Mouse (Mus musculus): ENCODE data around the gene Ccl2. TPM values are rescaled to one million over a fixed set of nuclear protein-coding genes. Genes with fewer than 3 reads are reported as not detected.

The Ccl2 gene
- 1.4 and 1.9 TPM in 2 replicates for total RNA-seq (2021)
- long read RNA-seq, experiment 1, partial matches to known transcripts, result 0 of 2 reads
- long read RNA-seq, experiment 1, other reads (novel, unspliced or antisense), result 0 of 2 reads
- long read RNA-seq, experiment 2, partial matches to known transcripts, result 0 of 2 reads
- long read RNA-seq, experiment 2, other reads (novel, unspliced or antisense), result 0 of 2 reads

DNA sequence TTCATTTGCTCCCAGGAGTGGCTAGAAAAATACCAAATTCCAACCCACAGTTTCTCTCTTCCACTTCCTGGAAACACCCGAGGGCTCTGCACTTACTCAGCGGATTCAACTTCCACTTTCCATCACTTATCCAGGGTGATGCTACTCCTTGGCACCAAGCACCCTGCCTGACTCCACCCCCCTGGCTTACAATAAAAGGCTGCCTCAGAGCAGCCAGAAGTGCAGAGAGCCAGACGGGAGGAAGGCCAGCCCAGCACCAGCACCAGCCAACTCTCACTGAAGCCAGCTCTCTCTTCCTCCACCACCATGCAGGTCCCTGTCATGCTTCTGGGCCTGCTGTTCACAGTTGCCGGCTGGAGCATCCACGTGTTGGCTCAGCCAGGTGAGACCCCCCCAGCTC lies at the start of gene Ccl2:
Gene Ccl2, plus strand, starts transcription at position 216 of the 400 bp plus-strand sequence.
- DNase-seq, result peak; percentile 81

DNA sequence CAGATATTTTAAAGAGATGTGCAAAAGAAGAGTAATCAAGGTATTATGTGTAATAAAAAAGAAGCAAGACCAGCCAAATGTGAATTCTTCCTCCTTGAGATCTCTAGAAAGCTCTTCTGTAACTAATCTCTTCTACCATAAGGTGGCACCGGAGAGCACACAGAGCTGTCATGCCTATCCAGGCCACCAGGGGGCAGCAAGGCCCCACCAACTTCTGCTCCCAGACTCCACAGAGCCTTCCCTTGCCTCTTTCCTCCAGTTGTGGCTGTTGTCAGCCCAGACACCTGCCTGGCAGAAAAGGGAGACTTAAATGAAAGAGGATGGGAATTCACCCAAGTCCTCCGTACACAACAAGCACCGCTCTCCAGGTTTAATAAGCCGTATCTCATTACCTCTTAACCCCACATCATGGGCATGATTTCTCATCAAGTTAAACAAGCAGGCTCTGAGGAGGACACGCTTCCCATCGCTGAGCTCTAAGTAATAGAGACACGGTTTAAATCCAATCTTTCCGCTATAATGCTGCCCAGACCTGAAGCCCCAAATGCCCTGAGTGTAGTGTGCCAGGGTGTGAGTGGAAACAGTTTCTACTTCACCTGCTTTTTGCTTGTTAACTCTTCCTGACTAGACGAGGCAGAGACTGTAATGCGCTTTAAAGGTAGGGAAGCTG lies 39.1 kb upstream of the Ccl2 start:
- peak; percentile 85 for DNase-seq

- DNase-seq, result no peak
These were observed 38.3 kb upstream of the Ccl2 start for GRCm38 (mm10) chr11:81997085-81997484.

GRCm38 (mm10) chr11:81998646-81999045 lies 36.7 kb upstream of the Ccl2 start:
- DNase-seq, result no peak

- DNase-seq, result no peak
These were observed 35.9 kb upstream of the Ccl2 start for GRCm38 (mm10) chr11:81999469-81999868.

DNA sequence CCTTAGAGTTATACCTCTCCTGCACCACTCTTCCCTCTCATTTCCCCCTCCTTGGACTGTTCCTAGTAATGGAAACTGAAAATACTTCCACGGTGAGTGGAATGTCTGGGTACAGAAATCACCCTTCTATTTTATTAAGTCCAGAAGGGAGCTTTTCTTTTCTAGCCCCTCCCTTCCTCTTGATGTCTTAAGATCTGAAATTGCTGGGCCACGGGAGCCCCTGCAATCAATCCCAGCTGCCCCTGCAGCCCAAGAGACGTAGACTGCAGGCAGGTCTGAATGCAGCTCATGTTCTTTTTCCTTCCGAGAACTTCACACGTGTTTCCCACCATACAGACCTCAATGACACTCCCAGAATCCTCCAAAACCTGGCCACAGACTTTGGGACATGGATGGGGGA lies 34.8 kb upstream of the Ccl2 start:
- DNase-seq, result no peak

GRCm38 (mm10) chr11:82004810-82005209 lies 30.6 kb upstream of the Ccl2 start:
- DNase-seq, result no peak

DNA sequence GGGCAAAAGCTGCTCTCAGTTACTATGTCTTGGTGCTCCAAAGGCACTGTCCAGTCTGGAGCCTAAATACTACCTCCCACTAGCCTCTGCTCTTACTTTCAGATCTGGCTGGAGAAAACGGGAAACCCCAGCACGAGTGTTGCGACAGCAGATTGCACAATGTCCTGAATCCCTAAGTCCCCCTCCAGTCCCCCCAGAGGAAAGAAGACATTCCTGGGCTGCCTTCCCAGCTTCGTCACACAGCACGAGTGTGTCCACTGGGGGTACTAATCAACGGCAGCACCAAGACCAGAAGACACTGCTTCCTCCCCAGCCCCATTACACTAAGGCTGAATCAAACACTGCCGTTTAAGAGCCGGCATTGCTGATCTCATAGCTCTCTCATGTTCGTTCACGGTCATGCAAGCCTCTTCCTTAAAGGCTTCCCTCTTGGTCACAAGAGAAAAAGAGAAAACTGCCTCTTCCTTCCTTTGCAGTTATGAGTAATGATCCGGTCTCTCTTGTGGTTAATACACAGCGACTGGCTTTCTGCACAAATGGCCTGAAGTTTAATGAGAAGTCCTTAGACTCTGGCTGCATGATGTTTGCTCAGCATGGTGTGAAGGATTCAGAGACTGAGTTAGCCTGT lies 28.5 kb upstream of the Ccl2 start:
- peak; percentile 73 for DNase-seq

DNA sequence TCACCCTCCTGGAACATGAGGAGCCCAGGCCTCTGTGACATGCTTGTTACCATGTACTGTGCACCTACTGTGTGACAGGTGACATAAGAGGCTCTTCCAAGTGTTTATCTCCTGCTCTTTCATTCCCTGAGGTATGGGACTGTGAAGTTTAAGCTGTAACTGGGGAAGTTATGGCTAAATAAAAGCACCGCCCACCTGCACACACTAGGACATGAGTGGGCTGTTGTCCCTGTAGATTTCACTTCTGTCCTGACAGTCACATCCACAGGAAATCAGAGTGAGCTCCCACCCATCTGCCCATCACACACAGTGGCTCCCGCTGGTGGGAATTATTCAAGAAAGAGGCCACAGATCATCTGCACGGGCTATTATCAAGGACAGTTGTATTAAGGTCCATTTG lies 25.3 kb upstream of the Ccl2 start:
- no peak for DNase-seq

DNA sequence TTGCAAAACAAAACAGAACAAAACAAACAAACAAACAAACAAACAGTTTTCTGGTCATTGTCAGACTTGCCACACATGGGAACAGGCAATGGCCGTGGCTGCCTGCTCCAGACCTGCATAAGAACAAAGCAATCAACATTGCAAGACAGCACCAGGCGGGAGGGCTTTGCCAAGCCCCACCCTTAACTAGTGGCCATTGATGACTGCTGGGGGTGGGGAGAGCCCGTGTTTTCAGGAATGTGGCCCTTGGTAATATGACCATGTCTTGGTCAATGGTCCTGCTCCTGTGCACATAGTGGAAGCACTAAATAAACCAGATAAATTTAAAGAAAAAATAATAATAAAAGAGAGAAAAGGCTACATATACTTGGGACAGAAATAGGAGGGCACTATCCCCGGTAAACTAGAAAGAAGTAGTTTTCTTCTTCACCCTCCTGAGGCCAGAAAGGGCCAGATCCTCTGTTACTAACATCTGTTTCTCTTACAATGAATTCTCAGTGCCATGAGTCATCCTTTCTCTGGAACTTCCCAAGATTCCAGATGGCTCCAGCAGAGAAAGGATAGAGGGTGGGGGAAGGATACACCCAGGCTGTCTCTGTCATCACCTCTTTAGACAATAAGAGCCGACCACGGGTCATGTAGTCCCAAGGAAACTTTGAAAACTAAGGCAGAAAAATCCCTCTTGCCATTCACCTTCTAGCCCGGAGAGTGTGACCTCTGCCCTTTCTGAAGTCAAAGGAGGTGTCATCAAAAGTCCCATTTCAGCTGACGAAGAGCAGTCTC lies 23.8 kb upstream of the Ccl2 start:
- no peak for DNase-seq

GRCm38 (mm10) chr11:82013756-82014155 lies 21.6 kb upstream of the Ccl2 start:
- DNase-seq, result no peak

DNA sequence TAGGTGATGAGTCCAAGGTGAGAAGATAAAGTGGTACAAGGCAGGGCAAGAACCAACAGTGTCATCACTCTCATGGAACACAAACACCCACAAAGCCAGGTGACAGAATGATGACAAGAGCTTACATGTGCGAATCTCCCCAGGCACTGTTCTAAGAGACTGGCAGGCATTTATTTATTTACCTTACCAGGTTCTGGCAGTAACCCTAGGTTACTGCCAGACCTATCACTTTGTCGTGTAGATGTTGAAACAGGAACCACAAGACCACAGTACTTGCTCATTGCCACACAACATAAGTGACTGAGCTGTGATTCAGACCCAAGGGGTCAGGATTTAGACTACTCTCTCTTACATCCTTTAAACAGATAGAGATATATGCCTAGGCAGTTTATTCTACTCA lies 20.3 kb upstream of the Ccl2 start:
- no peak for DNase-seq

- DNase-seq, result no peak
These were observed 19.1 kb upstream of the Ccl2 start for GRCm38 (mm10) chr11:82016181-82016780.

DNA sequence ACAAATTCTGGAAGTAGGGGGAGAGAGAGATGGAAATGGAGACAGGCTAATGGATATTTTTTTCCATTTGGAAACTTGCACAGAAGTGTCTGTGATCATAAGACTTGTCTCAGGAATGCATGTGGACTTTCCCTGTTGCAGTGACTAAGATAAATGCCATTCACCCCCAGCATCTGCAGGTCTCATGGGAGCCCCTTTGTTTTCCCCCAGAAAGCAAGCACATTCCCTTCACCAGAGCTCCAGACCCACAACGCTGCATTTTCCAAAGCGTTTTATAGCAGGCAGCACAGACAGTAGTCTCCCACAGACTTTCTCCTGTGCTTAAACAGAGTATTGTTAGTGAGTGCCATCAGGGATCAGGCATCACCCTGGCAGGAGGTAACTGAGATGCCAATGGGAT lies 16.0 kb upstream of the Ccl2 start:
- DNase-seq, result no peak

GRCm38 (mm10) chr11:82019793-82020192 lies 15.6 kb upstream of the Ccl2 start:
- no peak for DNase-seq

- no peak for DNase-seq
These were observed 14.0 kb upstream of the Ccl2 start for GRCm38 (mm10) chr11:82021406-82021805.

DNA sequence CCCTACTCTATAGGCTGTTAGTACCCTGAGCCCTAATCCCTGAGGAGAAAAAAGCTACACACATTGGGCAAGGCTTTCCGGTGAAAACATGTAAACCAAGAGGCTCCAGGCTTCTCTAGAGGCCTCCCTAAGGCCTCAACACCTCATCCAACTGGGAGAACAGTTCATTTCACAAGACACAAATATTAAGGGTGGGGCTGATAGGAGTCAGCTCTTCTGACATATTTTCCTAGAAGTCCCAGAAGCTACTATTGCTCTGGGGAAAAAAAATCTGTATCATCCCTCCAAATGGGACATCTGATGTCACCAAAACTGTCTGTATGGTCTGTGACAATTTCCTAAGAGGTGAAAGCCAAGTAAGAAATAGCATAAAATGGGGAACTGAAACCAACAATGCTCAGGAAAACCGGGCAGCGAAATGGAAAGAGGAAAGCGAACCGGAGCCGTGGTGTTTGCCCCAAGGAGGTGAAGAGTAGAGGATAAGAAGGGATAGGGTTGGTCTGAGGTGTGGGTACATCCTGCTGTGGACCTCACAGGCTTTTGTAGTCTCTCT lies 12.8 kb upstream of the Ccl2 start:
- DNase-seq, result no peak

DNA sequence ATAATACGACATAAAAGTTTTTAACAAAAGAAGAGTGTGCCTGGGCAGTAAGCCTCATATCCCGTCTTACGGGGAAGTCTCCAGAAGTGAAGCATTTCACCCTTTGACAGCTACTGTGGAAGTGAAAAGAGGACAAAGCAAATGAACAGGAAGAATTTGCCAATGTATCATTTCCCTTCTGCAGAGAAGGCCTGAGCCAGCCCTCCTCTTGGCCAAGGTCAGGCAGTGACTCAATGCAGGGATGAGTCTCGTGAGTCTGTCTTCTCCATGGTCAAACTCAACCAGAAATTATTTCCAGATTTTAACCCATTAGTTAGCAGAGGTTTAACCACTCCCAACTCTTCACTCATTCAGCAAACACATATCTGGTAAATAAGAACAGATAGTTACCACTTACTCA lies 11.6 kb upstream of the Ccl2 start:
- peak; percentile 73 for DNase-seq

DNA sequence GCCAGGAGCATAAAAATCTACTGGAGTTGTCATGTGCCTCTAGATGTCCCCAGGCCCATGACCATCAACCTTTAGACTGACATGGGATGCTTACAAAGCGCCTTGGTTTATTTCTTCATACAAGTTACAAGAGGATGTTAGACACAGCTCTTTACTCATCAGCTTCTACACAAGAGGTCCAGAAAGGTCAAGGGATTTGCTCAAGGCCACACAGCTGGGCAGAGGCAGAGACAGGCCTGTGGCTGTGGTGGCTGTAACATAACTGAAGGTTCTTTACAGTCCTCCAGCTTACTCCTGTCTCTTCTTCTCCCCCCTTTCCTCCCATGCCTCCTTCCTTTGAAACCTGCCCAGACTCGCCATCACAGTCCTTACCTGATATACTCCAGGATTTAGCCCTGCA lies 5.2 kb upstream of the Ccl2 start:
- peak; percentile 49 for DNase-seq

GRCm38 (mm10) chr11:82032136-82032535 lies 3.2 kb upstream of the Ccl2 start:
- DNase-seq, result no peak

DNA sequence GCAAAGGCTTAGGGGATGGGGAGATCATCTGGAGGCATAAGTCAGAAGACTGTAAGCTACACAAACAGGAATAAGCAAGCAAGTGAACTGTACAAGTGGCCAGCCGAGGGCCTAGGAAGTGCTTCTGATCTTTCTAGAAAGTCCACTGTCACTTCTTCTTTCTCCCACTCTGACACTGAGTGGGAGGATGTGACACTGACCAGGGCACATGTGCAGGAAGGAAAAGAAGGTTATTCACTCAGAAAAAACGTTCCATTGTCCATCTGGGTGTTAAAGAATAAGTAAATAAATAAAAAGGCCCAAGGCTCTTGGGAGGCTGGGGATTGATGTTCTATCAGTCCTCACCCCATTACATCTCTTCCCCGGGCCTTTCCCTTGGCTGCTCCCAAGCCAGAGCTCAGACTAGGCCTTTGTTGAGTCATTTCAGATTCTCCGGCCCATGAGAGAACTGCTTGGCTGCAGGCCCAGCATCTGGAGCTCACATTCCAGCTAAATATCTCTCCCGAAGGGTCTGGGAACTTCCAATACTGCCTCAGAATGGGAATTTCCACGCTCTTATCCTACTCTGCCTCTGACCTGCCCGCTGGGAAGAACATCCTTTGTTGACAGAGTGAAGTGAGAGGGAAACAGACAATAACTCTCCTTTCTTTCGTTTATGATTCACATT lies 2.6 kb upstream of the Ccl2 start:
- peak; percentile 69 for DNase-seq

DNA sequence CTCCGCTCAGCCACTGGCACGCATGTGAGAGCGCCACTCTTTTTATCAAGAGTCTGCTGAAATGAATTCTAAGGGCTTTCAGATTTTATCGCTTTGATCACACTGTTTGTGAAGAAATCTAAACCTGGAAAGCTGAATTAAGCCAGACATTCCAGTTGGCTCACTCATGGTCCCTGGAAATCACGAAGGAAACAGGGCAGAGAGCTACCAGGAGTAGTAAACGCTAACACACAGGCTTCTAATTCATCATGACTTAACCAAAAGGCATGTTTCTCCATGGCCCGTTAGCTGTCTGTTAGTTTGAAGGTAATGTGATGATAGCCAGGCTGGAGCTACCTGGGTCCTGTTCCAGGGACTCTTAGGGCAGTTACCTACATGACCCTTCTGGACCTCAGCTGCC lies 925 bp upstream of the Ccl2 start:
- DNase-seq, result no peak
